Mouse (Mus musculus) stomach, postnatal 0 days (tissue): ENCODE results near the gene Htr6.

ENCODE experiments used
- CTCF ChIP-seq: IDR thresholded peaks from 2 replicates; pipeline ENCODE4 v1.5.1; 2016; ENCODE audit warnings: antibody characterized with exemption, low read depth, mild to moderate bottlenecking, moderate library complexity
- EP300 ChIP-seq: optimal IDR thresholded peaks from 2 replicates; pipeline ENCODE3; 2016; ENCODE audit warnings: antibody characterized with exemption

- no peak for TF ChIP-seq CTCF
- TF ChIP-seq EP300, result no peak
These were observed 31.8 kb downstream of the Htr6 start for GRCm38 (mm10) chr4:139043600-139043999.
